Comparison of ENCODE assay signal across 10 mouse cellular contexts in the genomic region with DNA sequence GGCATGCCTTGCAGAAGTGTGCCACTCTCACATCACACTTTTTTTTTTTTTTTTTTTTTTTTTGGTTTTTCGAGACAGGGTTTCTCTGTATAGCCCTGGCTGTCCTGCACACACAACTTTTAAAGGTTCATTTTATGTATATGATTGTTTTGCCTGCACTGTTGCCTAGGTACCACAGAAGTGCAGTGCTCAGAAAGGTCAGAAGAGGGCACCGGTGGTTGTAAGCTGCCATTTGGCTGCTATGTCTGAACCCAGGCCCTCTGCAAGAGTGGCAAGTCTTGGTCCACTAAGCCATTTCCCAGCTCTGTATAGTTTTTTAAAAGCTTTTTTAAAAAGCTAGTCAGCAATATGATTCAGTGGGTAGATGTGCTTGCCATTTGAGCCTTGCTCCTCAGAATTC. TPM values are rescaled to one million over a fixed set of nuclear protein-coding genes. Genes with fewer than 3 reads are reported as not detected.
DNase-seq lines count a peak whose midpoint lies in the region; TF ChIP-seq lines count a peak whose summit lies in the region.
"Had no signal": no experiment of that assay in that cellular context is flagged by ENCODE, and none has a peak within 500 bp of the region (broad histone marks: within the 10 kb centered on the region; RNA-seq: fewer than 3 reads in every experiment).

No protein-coding gene starts in this region.

- no peak for TF ChIP-seq POLR2A in lung, adult 2 months (IDR thresholded peaks at IDR 0.05; ENCODE audit: borderline replicate concordance, extremely low read depth, low read depth, low read length)

- peaks cover 4% of the 10 kb centered on the region; the same call in 1 of the 2 replicates for H3K4me1 ChIP-seq in lung, adult 2 months (ENCODE audit: control insufficient read depth, insufficient read depth, low read length)

- TF ChIP-seq CTCF in lung, adult 2 months (IDR thresholded peaks at IDR 0.05; ENCODE audit: insufficient read depth, low read length): peak; percentile 46; the same call in 1 of the 2 replicates

- WGBS in lung, adult 2 months: 27% methylated on average over 2 of the region's 2 CpGs

- H3K4me3 ChIP-seq in lung, adult 2 months (replicated peaks; ENCODE audit: extremely low read depth, low read depth, low read length): no peak overlapping the region
- H3K4me3 ChIP-seq: embryonic facial prominence, embryonic 12.5 days; myocyte had no signal

- DNase-seq in adrenal gland, postnatal 14 days: peak; percentile 40
- DNase-seq in adrenal gland, adult 18-20 months (ENCODE audit: low spot score in 2 of 2): no peak
- peak; percentile 16 for DNase-seq in right cerebral cortex, postnatal 4 days
- no peak for DNase-seq in right cerebral cortex, adult 2 months (ENCODE audit: low spot score in 2 of 2)
- DNase-seq in lung, adult 2 months: no peak
- peak; percentile 78 for DNase-seq in thymus, postnatal 4 days
- no peak for DNase-seq in right cerebral cortex, postnatal 10 days (ENCODE audit: low spot score in 2 of 2)
- no peak for DNase-seq in heart, adult 9 months (ENCODE audit: low spot score in 2 of 2)

RNA-seq across cellular contexts. Expression of gene Yipf2, which starts 5.6 kb away (rescaled TPM):
- total RNA-seq in adrenal gland, postnatal 14 days (2021): 22.6 and 23.2 TPM in 2 replicates
- total RNA-seq in adrenal gland, adult 18-20 months (2021): 10 to 100 TPM; 20.1 to 24.1 TPM
- polyA plus RNA-seq in lung, adult 2 months (2012; rRNA removed): 47.8 and 58.7 TPM in 2 replicates

RNA-seq across cellular contexts. Expression of gene Timm29, which starts 5.7 kb away (rescaled TPM):
- 48.2 and 49.5 TPM in 2 replicates for total RNA-seq in adrenal gland, postnatal 14 days (2021)
- total RNA-seq in adrenal gland, adult 18-20 months (2021): 10 to 100 TPM; 51.4 to 64.4 TPM
- polyA plus RNA-seq in lung, adult 2 months (2012; rRNA removed): 23.6 and 24.3 TPM in 2 replicates

RNA-seq across cellular contexts. Expression of gene Smarca4, which starts 17.8 kb away (rescaled TPM):
- total RNA-seq in adrenal gland, postnatal 14 days (2021): 70.8 and 71.0 TPM in 2 replicates
- total RNA-seq in adrenal gland, adult 18-20 months (2021): 10 to 100 TPM; 63.3 to 81.0 TPM
- polyA plus RNA-seq in lung, adult 2 months (2012; rRNA removed): 37.7 and 38.6 TPM in 2 replicates

RNA-seq across cellular contexts. Expression of gene Carm1, which starts 51.5 kb away (rescaled TPM):
- total RNA-seq in adrenal gland, postnatal 14 days (2021): 47.1 and 62.2 TPM in 2 replicates
- 10 to 100 TPM; 40.4 to 43.3 TPM for total RNA-seq in adrenal gland, adult 18-20 months (2021)
- 73.3 and 85.3 TPM in 2 replicates for polyA plus RNA-seq in lung, adult 2 months (2012; rRNA removed)

Comparison
In these comparisons a context has a peak if more than half of its experiments do, and no peak if none do; other contexts are left out.
1. DNase-seq: peak in adrenal gland, postnatal 14 days (single experiment), right cerebral cortex, postnatal 4 days (single experiment) and thymus, postnatal 4 days (single experiment); none in adrenal gland, adult 18-20 months (0 of 2), right cerebral cortex, adult 2 months (0 of 2), lung, adult 2 months (single experiment), right cerebral cortex, postnatal 10 days (0 of 2) and heart, adult 9 months (0 of 2).